Mouse (Mus musculus): Measurements from ENCODE around the gene Anp32a. TPM values are rescaled to one million over a fixed set of nuclear protein-coding genes. Genes with fewer than 3 reads are reported as not detected.

Anp32a gene
- polyA plus RNA-seq, 1 experiment from 2014 or later = 235 TPM

DNA sequence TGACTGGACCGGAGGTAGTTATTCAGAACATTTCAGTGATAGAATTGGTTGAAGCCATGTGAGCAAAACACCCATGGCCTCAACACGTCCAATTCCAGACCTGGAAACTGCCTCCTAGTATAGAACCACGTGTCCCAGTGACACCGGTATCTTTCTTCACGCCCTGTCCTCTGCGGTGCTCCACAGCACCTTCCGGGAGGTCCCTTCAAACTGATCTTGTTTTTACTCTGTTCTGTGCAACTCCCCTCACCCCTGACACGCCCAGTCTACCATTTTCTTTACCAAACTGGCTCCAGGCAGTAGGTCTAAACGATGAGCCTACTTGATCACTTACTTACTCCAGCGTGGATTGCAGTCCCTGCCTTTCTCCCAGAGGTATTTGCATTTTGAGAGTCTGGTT lies 7.0 kb downstream of the Anp32a start:
- no peak overlapping the region for H3K27ac ChIP-seq
- no peaks in the 10 kb centered on the region for H3K9me3 ChIP-seq
- H3K9ac ChIP-seq = no peak overlapping the region
- no peak for ATAC-seq (ENCODE audit: insufficient number of reproducible peaks, insufficient read depth, low FRiP score, low TSS enrichment)
- no peaks in the 10 kb centered on the region for H3K36me3 ChIP-seq
- H3K4me1 ChIP-seq = peaks cover 65% of the 10 kb centered on the region
- WGBS = 85% methylated on average over 10 of the region's 10 CpGs
- no peaks in the 10 kb centered on the region for H3K27me3 ChIP-seq
- H3K4me3 ChIP-seq = no peak overlapping the region
- H3K4me2 ChIP-seq (replicated peaks) = no peak overlapping the region

DNA sequence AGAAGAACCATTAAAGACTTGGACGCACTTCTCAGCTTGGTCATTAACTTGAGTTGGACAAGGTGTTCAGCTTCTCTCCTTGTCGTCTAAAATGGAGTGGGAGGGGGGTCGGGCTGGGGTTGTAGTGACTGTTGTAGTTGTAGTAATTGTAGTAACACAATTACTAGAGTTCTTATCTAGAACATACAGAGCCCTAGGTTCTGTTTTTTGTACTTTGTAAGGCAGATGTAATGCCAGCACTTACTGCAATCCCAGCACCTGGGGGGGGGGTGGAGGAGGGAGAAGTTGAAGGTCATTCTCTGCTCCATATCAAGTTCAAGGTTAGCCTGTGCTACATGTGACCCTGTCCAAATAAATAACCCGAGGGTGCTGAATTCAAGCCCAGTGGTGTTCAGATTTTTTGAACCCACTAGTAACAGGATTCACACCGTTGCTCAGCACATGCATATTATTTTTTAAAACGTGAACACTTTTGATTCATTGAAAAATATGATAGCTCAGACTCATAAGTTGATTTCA lies 7.4 kb downstream of the Anp32a start:
- no peak for ATAC-seq (ENCODE audit: insufficient number of reproducible peaks, insufficient read depth, low FRiP score, low TSS enrichment)
- no peaks in the 10 kb centered on the region for H3K27me3 ChIP-seq
- no peaks in the 10 kb centered on the region for H3K9me3 ChIP-seq
- H3K4me2 ChIP-seq (replicated peaks) = no peak overlapping the region
- H3K4me3 ChIP-seq = no peak overlapping the region
- no peaks in the 10 kb centered on the region for H3K36me3 ChIP-seq
- H3K27ac ChIP-seq = no peak overlapping the region
- H3K9ac ChIP-seq = no peak overlapping the region
- 69% methylated on average over 6 of the region's 6 CpGs for WGBS
- H3K4me1 ChIP-seq = peaks cover 68% of the 10 kb centered on the region

DNA sequence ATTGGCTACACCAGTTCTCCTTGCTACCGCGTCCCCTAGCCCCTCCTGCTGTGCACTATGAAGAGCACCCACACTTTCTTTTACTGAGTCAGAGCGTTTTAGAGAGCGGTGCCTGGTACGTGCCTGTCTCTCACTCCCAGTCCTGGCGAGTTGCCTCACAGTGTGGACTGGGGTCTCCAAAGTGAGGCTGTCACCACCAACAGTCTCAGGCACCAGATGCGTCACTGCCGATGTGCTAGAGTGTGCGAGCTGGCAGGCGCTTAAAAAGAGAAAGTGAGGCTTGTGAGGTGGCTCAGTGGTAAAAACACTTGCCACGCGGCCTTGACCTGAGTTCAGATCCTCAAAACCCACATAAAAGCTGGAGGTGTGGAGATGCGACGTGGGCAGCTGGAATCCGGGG lies 8.2 kb downstream of the Anp32a start:
- Histone ChIP-seq H3K27ac (0 out of 2 replicates have a peak overlapping the region, but pooled peaks have one; percentile 11), H3K27me3 (no peaks in the 10 kb centered on the region), H3K4me1 (peaks cover 74% of the 10 kb centered on the region), H3K4me2 (replicated peaks) (0 out of 2 replicates have a peak overlapping the region, but pooled peaks have one; percentile 5), H3K4me3 (no peak overlapping the region), H3K9me3 (no peaks in the 10 kb centered on the region), H3K9ac (no peak overlapping the region), H3K36me3 (no peaks in the 10 kb centered on the region)
- WGBS = 74% methylated on average over 15 of the region's 15 CpGs
- ATAC-seq (ENCODE audit: insufficient number of reproducible peaks, insufficient read depth, low FRiP score, low TSS enrichment) = no peak

DNA sequence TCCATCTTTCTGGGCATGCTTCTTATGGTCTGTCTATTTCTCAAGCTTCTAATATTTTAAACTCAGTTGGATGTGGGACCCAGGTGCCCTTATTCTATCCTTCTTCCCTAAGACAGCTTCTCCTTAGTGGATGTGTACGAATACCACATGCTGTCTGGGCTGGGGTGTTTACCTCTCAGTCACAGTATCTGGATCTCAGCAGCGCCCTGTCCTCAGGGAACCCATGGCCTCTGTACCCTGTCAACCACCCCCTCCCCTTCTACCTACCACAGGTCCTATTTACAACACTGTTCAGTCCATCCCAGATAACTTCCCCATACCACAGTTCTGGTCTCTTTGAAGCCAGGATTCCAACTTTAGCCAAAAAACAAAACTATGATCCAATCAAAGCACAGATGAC lies 9.6 kb downstream of the Anp32a start:
- no peak overlapping the region for H3K4me3 ChIP-seq
- no peaks in the 10 kb centered on the region for H3K27me3 ChIP-seq
- 0 out of 2 replicates have a peak, but pooled peaks cover 11% of the 10 kb centered on the region for H3K36me3 ChIP-seq
- H3K27ac ChIP-seq = no peak overlapping the region
- no peaks in the 10 kb centered on the region for H3K9me3 ChIP-seq
- WGBS = 45% methylated on average over 2 of the region's 2 CpGs
- peaks cover 68% of the 10 kb centered on the region for H3K4me1 ChIP-seq
- H3K4me2 ChIP-seq (replicated peaks) = no peak overlapping the region
- ATAC-seq (ENCODE audit: insufficient number of reproducible peaks, insufficient read depth, low FRiP score, low TSS enrichment) = no peak
- no peak overlapping the region for H3K9ac ChIP-seq

DNA sequence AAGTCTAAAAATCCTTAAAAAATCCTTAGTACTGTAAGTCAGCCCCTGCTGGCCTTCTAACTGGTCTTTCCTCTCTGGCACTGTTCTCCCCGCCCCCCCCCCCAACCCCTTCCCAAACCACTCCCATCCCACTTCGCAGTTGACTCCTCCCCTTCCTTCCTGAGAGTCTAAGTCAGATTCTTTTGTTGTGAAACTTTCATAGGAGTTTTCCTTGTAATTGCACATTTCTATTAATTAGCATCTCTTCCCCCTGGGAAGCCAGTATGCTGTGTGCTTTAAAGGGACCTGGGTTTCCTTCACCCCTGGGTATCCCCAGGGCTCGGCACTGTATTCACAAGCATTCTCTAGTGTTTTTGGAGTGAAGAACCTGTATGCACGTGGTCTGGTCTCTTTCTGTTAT lies 10.1 kb downstream of the Anp32a start:
- 24% methylated on average over 4 of the region's 4 CpGs for WGBS
- ATAC-seq (ENCODE audit: insufficient number of reproducible peaks, insufficient read depth, low FRiP score, low TSS enrichment) = no peak
- H3K27me3 ChIP-seq = no peaks in the 10 kb centered on the region
- H3K4me3 ChIP-seq = no peak overlapping the region
- H3K9me3 ChIP-seq = no peaks in the 10 kb centered on the region
- peaks cover 64% of the 10 kb centered on the region for H3K4me1 ChIP-seq
- no peak overlapping the region for H3K27ac ChIP-seq
- H3K9ac ChIP-seq = no peak overlapping the region
- 0 out of 2 replicates have a peak, but pooled peaks cover 15% of the 10 kb centered on the region for H3K36me3 ChIP-seq
- H3K4me2 ChIP-seq (replicated peaks) = no peak overlapping the region

DNA sequence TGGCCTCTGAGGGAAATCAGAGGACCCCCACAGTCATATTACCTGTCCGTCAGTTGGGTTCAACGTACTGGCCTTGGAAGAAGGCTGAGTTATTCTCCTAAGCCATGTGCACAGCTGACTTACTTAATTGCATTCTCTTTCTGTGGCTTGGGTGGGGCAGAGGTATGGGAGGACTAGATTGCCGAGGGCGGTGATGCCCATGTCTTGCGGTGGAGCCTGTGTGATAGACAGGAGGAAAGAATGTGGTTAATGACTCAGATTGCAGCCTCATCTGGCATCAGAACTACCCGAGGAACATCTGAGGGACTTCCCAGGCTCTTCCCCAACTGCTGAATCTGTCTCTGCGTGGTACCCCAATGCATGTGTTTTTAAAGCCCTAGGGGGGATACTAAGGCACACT lies 12.7 kb downstream of the Anp32a start:
- 70% methylated on average over 7 of the region's 7 CpGs for WGBS
- Histone ChIP-seq H3K36me3 (0 out of 2 replicates have a peak, but pooled peaks cover 22% of the 10 kb centered on the region), H3K9ac (no peak overlapping the region), H3K27ac (no peak overlapping the region), H3K9me3 (no peaks in the 10 kb centered on the region), H3K4me3 (no peak overlapping the region), H3K4me2 (replicated peaks) (no peak overlapping the region), H3K27me3 (no peaks in the 10 kb centered on the region), H3K4me1 (peaks cover 48% of the 10 kb centered on the region)
- ATAC-seq (ENCODE audit: insufficient number of reproducible peaks, insufficient read depth, low FRiP score, low TSS enrichment) = no peak

DNA sequence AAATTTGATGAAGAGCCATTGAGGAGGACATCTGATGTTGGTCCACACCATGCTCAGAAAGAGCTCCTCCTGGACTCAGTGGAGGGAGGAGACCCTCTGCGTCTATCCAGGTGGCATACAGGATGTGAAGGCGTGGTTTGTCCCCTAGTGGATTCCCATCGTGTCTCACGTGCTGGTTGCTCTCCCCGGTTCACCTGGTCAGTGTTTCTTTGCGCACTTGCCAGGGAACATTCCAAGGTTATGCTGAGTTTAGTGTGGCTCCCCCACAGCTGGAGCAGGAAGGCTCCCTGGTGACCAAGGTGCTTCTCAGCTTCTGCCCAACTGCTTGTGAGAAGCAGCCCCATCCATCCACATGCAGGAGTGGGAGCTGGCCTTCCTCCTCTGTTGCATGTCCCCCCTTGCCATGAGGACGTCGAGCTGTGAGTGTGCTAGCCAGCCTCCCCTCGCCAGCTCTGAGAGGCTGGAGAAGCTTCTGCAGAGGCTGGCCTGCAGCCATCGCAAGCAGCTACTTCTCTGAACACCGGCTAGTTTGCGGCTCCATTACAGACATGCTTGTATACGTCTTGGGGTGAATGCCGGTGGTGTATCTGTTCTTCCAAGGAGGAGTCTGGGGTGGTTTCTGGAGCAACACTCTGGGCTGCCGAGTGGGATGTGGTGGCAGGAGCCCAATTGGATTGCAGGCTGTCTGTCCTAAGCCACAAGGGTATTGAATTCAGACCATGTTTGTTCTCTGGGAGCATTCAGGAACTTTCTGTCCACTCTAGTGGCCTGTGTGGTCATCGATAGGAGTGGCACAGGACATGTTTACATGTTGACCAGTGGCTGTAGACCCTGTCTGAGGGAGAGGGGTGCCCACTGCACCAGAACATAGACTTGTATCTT lies 14.0 kb downstream of the Anp32a start:
- Histone ChIP-seq H3K9me3 (no peaks in the 10 kb centered on the region), H3K27ac (no peak overlapping the region), H3K4me3 (no peak overlapping the region), H3K27me3 (no peaks in the 10 kb centered on the region), H3K9ac (0 out of 2 replicates have a peak overlapping the region, but pooled peaks have one; percentile 13), H3K4me1 (peaks cover 40% of the 10 kb centered on the region), H3K4me2 (replicated peaks) (no peak overlapping the region), H3K36me3 (0 out of 2 replicates have a peak, but pooled peaks cover 22% of the 10 kb centered on the region)
- 89% methylated on average over 16 of the region's 16 CpGs for WGBS
- no peak for ATAC-seq (ENCODE audit: insufficient number of reproducible peaks, insufficient read depth, low FRiP score, low TSS enrichment)

DNA sequence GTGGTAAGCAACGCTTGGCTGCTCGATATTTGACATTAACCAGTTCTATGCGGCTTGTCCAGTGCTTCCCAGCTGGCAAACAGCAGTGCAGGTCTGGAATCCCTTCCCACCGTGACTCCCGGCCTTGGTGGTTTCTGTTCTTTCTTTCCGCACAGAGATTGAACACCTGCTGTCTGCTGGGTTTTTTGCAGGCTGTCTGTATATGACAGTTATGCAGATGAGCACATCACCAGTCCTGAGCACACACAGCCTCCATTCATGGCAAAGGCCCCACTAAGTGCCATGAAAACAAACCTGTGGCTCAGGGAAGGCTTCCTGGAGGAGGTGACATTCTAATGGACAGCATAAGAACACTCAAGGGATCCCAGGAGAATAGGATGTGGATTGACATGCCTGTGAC lies 14.7 kb downstream of the Anp32a start:
- Histone ChIP-seq H3K4me1 (peaks cover 40% of the 10 kb centered on the region), H3K4me3 (no peak overlapping the region), H3K27me3 (no peaks in the 10 kb centered on the region), H3K4me2 (replicated peaks) (no peak overlapping the region), H3K27ac (no peak overlapping the region), H3K9me3 (no peaks in the 10 kb centered on the region), H3K36me3 (0 out of 2 replicates have a peak, but pooled peaks cover 22% of the 10 kb centered on the region), H3K9ac (no peak overlapping the region)
- ATAC-seq (ENCODE audit: insufficient number of reproducible peaks, insufficient read depth, low FRiP score, low TSS enrichment) = no peak
- WGBS = 87% methylated on average over 6 of the region's 6 CpGs

DNA sequence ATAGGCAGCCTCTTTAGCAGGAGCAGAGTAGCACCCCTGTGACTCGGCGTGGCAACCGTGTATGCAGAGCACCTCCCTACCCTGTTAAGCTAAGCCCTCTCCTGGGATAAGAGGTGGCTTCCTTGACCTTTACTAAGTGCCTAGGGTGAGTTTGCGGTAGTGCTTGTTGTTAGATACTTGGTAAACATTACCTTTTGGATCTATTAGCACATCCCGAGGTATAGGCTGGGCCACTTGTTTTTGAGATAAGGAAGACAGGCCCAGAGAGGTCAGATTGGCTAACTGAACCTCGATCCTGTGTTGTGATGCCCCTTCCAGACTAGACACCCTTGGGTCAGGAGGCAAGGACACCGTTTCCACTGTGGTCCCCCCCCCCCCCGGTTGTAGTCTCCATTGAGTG lies 16.5 kb downstream of the Anp32a start:
- H3K27me3 ChIP-seq = no peaks in the 10 kb centered on the region
- 81% methylated on average over 8 of the region's 8 CpGs for WGBS
- no peak overlapping the region for H3K9ac ChIP-seq
- H3K27ac ChIP-seq = no peak overlapping the region
- no peak for ATAC-seq (ENCODE audit: insufficient number of reproducible peaks, insufficient read depth, low FRiP score, low TSS enrichment)
- no peaks in the 10 kb centered on the region for H3K9me3 ChIP-seq
- peaks cover 50% of the 10 kb centered on the region for H3K4me1 ChIP-seq
- 0 out of 2 replicates have a peak, but pooled peaks cover 22% of the 10 kb centered on the region for H3K36me3 ChIP-seq
- no peak overlapping the region for H3K4me3 ChIP-seq
- no peak overlapping the region for H3K4me2 ChIP-seq (replicated peaks)

DNA sequence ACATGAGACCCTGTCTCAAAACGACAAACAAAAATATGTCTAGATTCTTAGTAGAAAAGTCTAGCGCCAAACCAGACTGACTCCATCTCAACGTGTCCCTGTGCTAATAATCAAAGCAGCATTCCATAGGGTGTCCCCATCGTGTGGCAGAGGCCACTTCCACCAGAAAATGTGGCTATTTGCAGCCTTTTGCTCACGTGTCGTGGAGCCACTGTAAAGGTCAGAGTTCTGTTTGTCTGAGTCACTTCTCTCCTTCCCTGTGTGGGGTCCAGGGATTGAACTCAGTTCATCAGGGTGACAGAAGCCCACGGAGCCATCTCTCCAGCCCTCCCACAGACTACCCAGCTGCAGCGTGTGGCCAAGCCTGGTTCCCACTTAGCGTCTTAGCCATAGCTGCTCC lies 17.8 kb downstream of the Anp32a start:
- 83% methylated on average over 9 of the region's 9 CpGs for WGBS
- ATAC-seq (ENCODE audit: insufficient number of reproducible peaks, insufficient read depth, low FRiP score, low TSS enrichment) = no peak
- no peak overlapping the region for H3K9ac ChIP-seq
- no peaks in the 10 kb centered on the region for H3K9me3 ChIP-seq
- H3K4me3 ChIP-seq = no peak overlapping the region
- no peaks in the 10 kb centered on the region for H3K27me3 ChIP-seq
- peaks cover 55% of the 10 kb centered on the region for H3K4me1 ChIP-seq
- 0 out of 2 replicates have a peak, but pooled peaks cover 22% of the 10 kb centered on the region for H3K36me3 ChIP-seq
- H3K4me2 ChIP-seq (replicated peaks) = no peak overlapping the region
- H3K27ac ChIP-seq = no peak overlapping the region

DNA sequence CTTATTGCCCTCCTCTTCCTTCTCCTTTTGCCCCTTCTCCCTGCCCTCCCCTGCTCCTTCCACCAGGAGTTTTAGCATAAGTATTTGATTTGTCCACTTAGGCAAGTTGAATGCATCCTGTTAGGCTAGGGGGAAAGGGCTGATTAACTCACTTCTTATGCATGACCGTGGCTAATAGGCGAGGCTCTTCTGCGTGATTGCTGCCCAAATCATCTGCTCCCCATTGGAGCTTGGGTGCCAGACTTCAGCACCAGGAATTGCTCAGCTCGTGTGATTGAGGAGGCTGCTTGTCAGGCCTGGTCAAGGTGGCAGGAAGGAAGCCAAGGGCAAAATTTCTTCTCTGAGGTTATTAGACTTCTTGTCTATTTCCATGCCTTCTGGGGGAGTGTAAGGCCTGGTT lies 19.8 kb downstream of the Anp32a start:
- H3K4me1 ChIP-seq = peaks cover 67% of the 10 kb centered on the region
- 0 out of 2 replicates have a peak overlapping the region, but pooled peaks have one; percentile 26 for H3K27ac ChIP-seq
- ATAC-seq (ENCODE audit: insufficient number of reproducible peaks, insufficient read depth, low FRiP score, low TSS enrichment) = no peak
- H3K27me3 ChIP-seq = no peaks in the 10 kb centered on the region
- H3K4me2 ChIP-seq (replicated peaks) = no peak overlapping the region
- no peak overlapping the region for H3K9ac ChIP-seq
- no peak overlapping the region for H3K4me3 ChIP-seq
- H3K36me3 ChIP-seq = 0 out of 2 replicates have a peak, but pooled peaks cover 9% of the 10 kb centered on the region
- no peaks in the 10 kb centered on the region for H3K9me3 ChIP-seq
- 37% methylated on average over 4 of the region's 4 CpGs for WGBS

Measured in embryonic facial prominence, embryonic 12.5 days (tissue).